Mouse (Mus musculus) forebrain, embryonic 13.5 days (tissue): ENCODE data around the gene Anxa11. TPM values are rescaled to one million over a fixed set of nuclear protein-coding genes. Genes with fewer than 3 reads are reported as not detected.

Source experiments
- ATAC-seq: fragments of 200-750 bp; cut with Nextera tagmentation; 2 replicates; pipeline ENCODE4 v1.8.0; 2017
- H3K27ac ChIP-seq: fragments of 300-500 bp; sonication (generic); 2 replicates; pipeline ENCODE4 v1.5.1; 2015; ENCODE audit warnings: inconsistent platforms, mild to moderate bottlenecking, moderate library complexity
- H3K27me3 ChIP-seq: fragments of 300-500 bp; sonication (generic); 2 replicates; pipeline ENCODE4 v1.6.1; 2015; ENCODE audit warnings: mild to moderate bottlenecking, inconsistent platforms
- H3K36me3 ChIP-seq: fragments of 300-500 bp; sonication (generic); 2 replicates; pipeline ENCODE4 v1.6.1; 2015; ENCODE audit warnings: mild to moderate bottlenecking, inconsistent platforms; ENCODE audit not compliant: poor library complexity, severe bottlenecking
- H3K4me1 ChIP-seq: fragments of 300-500 bp; sonication (generic); 2 replicates; pipeline ENCODE4 v1.6.1; 2015; ENCODE audit warnings: inconsistent platforms
- H3K4me2 ChIP-seq: fragments of 300-500 bp; sonication (generic); 2 replicates; pipeline ENCODE4 v1.6.1; 2015; ENCODE audit warnings: inconsistent platforms, mild to moderate bottlenecking, moderate library complexity
- H3K4me3 ChIP-seq: fragments of 300-500 bp; sonication (generic); 2 replicates; pipeline ENCODE4 v1.5.1; 2015; ENCODE audit warnings: mild to moderate bottlenecking, inconsistent platforms
- H3K9ac ChIP-seq: fragments of 300-500 bp; sonication (generic); 2 replicates; pipeline ENCODE4 v1.6.1; 2015; ENCODE audit warnings: mild to moderate bottlenecking, inconsistent platforms
- H3K9me3 ChIP-seq: fragments of 300-500 bp; sonication (generic); replicated peaks from 2 replicates; pipeline ENCODE4 v1.6.1; 2016; ENCODE audit warnings: inconsistent platforms
- WGBS: fragments of 180-500 bp; shearing (Covaris S2); methylation state at CpG from one replicate; pipeline ENCODE4 v1.1.7; 2015; 5-methylcytosine and 5-hydroxymethylcytosine counted together
- polyA plus RNA-seq: library from polyadenylated mRNA; unstranded; fragments of >200 nt; fragmentation: Nextera tagmentation; extraction: Ambion mirVana; gene quantifications from 2 replicates; pipeline ENCODE4 v1.2.1, GENCODE M21; 2015

The Anxa11 gene
- polyA plus RNA-seq, 1 experiment from 2014 or later, result 2.1 TPM

DNA sequence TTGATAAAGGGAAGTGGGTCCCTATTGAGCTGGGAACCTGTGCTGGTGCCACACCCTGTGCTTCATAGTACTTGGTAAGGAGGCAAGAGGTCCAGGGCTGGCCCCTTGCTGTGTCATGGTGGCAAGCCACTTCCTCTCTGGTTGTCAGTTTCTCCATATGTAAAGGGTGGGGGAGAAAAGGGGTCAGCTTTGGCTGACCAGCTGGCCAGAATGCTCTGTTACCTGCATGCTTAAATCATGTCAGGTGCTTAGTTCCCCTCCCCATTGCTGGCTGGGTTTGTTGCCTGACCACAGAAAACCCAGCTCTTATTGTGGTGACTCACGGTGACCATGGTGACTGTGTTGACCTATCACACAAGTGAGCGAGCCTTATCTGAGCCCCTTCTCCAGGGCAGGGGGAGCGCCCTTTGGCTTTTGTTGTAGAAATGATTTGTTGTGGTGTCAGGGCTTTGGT lies 15.2 kb downstream of the Anxa11 start:
- no peaks in the 10 kb centered on the region for H3K4me1 ChIP-seq
- no peak for ATAC-seq
- H3K4me3 ChIP-seq, result no peak overlapping the region
- H3K9me3 ChIP-seq, result no peaks in the 10 kb centered on the region
- no peak overlapping the region for H3K4me2 ChIP-seq
- 75% methylated on average over 3 of the region's 3 CpGs for WGBS
- H3K36me3 ChIP-seq, result no peaks in the 10 kb centered on the region
- H3K27me3 ChIP-seq, result no peaks in the 10 kb centered on the region
- H3K27ac ChIP-seq, result no peak overlapping the region
- no peak overlapping the region for H3K9ac ChIP-seq

- no peaks in the 10 kb centered on the region for H3K27me3 ChIP-seq
- ATAC-seq, result no peak
- 88% methylated on average over 8 of the region's 8 CpGs for WGBS
- no peak overlapping the region for H3K27ac ChIP-seq
- no peak overlapping the region for H3K4me2 ChIP-seq
- no peak overlapping the region for H3K9ac ChIP-seq
- no peaks in the 10 kb centered on the region for H3K4me1 ChIP-seq
- no peak overlapping the region for H3K4me3 ChIP-seq
- no peaks in the 10 kb centered on the region for H3K36me3 ChIP-seq
- no peaks in the 10 kb centered on the region for H3K9me3 ChIP-seq
Observed at GRCm38 (mm10) chr14:25857940-25858339, 16.0 kb downstream of the Anxa11 start.

DNA sequence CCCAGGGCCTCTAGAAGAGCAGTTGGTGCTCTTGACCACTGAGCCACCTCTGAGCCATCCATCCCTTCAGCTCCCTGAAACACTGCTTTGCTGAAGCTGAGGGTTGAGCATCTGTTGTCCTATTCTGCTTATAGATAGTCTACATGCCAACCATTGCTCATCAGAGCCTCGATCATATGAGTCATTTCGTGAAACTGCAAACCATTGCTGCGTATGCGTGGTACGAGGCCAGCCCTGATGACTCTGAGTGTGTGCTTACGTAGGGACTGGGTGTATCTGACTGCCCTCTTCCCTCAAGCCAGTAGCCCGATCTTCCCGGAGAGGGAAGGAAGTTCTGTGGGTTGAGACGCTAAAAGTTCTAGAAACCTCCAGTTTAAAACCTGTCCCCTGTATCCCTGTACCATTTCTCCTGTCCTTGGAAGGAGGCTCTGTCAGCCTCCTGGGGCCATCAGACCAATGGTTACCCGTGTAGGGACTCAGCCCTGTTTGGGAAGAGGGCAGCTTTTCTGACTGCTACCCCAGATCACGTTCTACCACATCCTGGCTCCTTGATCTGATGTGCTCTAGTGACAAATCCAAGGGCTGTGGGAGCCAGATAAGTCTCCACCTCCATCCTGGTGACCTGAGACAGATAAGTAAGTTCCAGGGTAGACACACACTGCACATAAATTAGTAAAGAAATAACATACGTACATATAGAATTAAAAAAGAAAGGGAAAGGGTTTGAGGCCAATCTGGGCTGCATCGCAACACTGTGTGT lies 20.0 kb downstream of the Anxa11 start:
- 90% methylated on average over 13 of the region's 13 CpGs for WGBS
- H3K27me3 ChIP-seq, result no peaks in the 10 kb centered on the region
- no peaks in the 10 kb centered on the region for H3K36me3 ChIP-seq
- no peak overlapping the region for H3K4me2 ChIP-seq
- H3K27ac ChIP-seq, result no peak overlapping the region
- H3K9me3 ChIP-seq, result no peaks in the 10 kb centered on the region
- no peak overlapping the region for H3K4me3 ChIP-seq
- H3K4me1 ChIP-seq, result no peaks in the 10 kb centered on the region
- ATAC-seq, result no peak
- H3K9ac ChIP-seq, result no peak overlapping the region

- H3K9ac ChIP-seq, result no peak overlapping the region
Observed at GRCm38 (mm10) chr14:25863721-25864120, 21.8 kb downstream of the Anxa11 start.

GRCm38 (mm10) chr14:25865251-25865650 lies 23.3 kb downstream of the Anxa11 start:
- H3K4me3 ChIP-seq, result no peak overlapping the region
- no peak overlapping the region for H3K9ac ChIP-seq
- ATAC-seq, result no peak
- H3K36me3 ChIP-seq, result no peaks in the 10 kb centered on the region
- no peaks in the 10 kb centered on the region for H3K27me3 ChIP-seq
- H3K4me2 ChIP-seq, result no peak overlapping the region
- no peaks in the 10 kb centered on the region for H3K4me1 ChIP-seq
- H3K27ac ChIP-seq, result no peak overlapping the region
- WGBS, result 91% methylated on average over 5 of the region's 5 CpGs
- no peaks in the 10 kb centered on the region for H3K9me3 ChIP-seq

More at GRCm38 (mm10) chr14:25863721-25864120, 21.8 kb downstream of the Anxa11 start:
- Histone ChIP-seq H3K27ac (no peak overlapping the region), H3K4me2 (no peak overlapping the region), H3K9me3 (no peaks in the 10 kb centered on the region), H3K27me3 (no peaks in the 10 kb centered on the region), H3K36me3 (no peaks in the 10 kb centered on the region), H3K4me1 (no peaks in the 10 kb centered on the region), H3K4me3 (no peak overlapping the region)
- no peak for ATAC-seq
- 93% methylated on average over 2 of the region's 2 CpGs for WGBS

DNA sequence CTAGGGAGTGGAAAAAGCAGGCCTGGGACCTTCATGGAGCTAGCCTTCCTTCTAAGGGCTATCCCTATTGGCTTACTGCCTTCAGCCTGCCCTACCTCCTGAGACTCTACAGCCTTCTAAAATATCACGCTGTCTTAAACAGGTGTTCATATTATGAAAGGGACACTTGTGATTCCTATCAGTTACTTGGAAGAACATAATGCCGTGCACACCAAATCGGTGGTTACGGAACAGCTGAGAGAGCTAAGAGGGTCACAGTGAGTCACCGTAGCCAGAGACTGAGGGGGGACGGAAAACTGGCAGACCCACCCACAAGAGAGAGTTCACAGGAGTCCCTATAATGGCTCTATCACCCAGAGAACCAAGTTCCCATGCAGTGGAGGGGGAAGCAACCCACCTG lies 24.4 kb downstream of the Anxa11 start:
- H3K4me2 ChIP-seq, result no peak overlapping the region
- no peaks in the 10 kb centered on the region for H3K27me3 ChIP-seq
- 90% methylated on average over 6 of the region's 6 CpGs for WGBS
- no peak overlapping the region for H3K4me3 ChIP-seq
- ATAC-seq, result no peak
- H3K27ac ChIP-seq, result no peak overlapping the region
- H3K9ac ChIP-seq, result no peak overlapping the region; the same call in 1 of the 2 replicates
- no peaks in the 10 kb centered on the region for H3K36me3 ChIP-seq
- no peaks in the 10 kb centered on the region for H3K9me3 ChIP-seq
- no peaks in the 10 kb centered on the region for H3K4me1 ChIP-seq

DNA sequence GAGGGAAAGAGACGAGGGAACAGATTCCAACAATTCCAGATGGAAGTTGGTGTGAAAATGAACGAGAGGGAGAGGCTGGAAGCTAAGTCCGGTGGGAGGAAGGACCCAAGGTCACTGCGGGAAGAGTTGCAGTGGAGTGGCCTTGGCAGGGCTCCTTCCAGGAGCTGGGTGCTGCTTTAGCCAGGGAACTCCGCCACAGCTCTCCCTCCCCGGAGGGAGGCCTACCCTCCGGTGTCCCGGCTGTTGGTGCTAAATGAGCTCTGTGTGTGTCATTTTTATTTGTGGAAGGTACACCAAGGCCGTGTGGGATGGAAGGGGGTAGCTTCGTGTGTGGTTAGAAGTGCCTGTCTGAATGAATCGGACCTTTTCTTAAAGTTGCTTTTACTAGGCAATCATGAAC lies 24.9 kb downstream of the Anxa11 start:
- no peak overlapping the region for H3K4me2 ChIP-seq
- no peaks in the 10 kb centered on the region for H3K9me3 ChIP-seq
- H3K4me1 ChIP-seq, result no peaks in the 10 kb centered on the region
- no peak overlapping the region; the same call in 1 of the 2 replicates for H3K9ac ChIP-seq
- no peak for ATAC-seq
- H3K36me3 ChIP-seq, result no peaks in the 10 kb centered on the region
- WGBS, result 89% methylated on average over 11 of the region's 11 CpGs
- H3K4me3 ChIP-seq, result no peak overlapping the region
- no peaks in the 10 kb centered on the region for H3K27me3 ChIP-seq
- H3K27ac ChIP-seq, result no peak overlapping the region

GRCm38 (mm10) chr14:25867834-25868233 lies 25.9 kb downstream of the Anxa11 start:
- Histone ChIP-seq H3K36me3 (no peaks in the 10 kb centered on the region), H3K27ac (no peak overlapping the region), H3K4me2 (no peak overlapping the region), H3K4me1 (peaks cover 8% of the 10 kb centered on the region; the same call in 1 of the 2 replicates), H3K4me3 (no peak overlapping the region), H3K9me3 (no peaks in the 10 kb centered on the region), H3K9ac (no peak overlapping the region), H3K27me3 (no peaks in the 10 kb centered on the region)
- ATAC-seq, result no peak
- 64% methylated on average over 6 of the region's 6 CpGs for WGBS

- Histone ChIP-seq H3K27me3 (no peaks in the 10 kb centered on the region), H3K27ac (no peak overlapping the region), H3K4me3 (no peak overlapping the region), H3K4me1 (peaks cover 8% of the 10 kb centered on the region; the same call in 1 of the 2 replicates), H3K36me3 (no peaks in the 10 kb centered on the region), H3K9ac (no peak overlapping the region), H3K4me2 (no peak overlapping the region), H3K9me3 (no peaks in the 10 kb centered on the region)
- no peak for ATAC-seq
- WGBS, result 73% methylated on average over 4 of the region's 4 CpGs
Observed at GRCm38 (mm10) chr14:25868706-25869105, 26.8 kb downstream of the Anxa11 start.

DNA sequence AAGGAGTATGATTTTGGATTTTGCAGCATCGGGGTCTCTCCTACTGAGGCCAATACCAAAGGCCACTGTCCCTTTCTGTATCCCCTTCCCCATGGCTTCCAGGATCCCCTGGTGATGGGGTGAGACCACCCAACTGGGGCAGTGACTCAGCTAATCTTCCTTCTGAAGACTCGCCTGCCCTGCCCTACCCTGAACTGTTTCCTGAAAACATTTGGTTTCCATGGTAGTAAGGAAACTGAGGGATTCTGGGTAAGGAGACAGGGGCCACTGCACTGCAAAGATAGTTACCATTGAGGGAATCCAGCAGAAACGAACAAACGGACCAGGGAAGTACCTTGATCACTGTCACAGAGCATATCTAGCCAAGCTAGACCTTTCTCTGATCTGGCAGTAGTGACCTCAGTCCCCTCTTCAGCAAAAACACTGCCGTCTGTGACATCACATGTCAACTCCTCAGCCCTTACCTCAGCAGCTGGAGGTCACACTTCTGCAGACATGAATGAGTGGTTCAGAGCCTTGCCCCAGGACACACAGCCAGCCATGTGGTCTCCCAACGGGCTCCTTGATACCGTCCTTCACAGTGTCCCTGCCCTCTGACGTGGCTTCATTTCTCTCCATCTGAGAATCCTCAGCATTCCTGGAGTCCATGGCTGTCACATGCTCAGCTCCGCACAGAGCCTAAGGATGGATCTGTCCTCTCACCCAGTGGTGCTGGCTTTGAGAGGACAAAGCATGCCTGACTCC lies 27.4 kb downstream of the Anxa11 start:
- 64% methylated on average over 9 of the region's 9 CpGs for WGBS
- Histone ChIP-seq H3K36me3 (no peaks in the 10 kb centered on the region), H3K9me3 (no peaks in the 10 kb centered on the region), H3K4me3 (no peak overlapping the region), H3K9ac (no peak overlapping the region), H3K27me3 (no peaks in the 10 kb centered on the region), H3K4me1 (peaks cover 8% of the 10 kb centered on the region; the same call in 1 of the 2 replicates), H3K27ac (no peak overlapping the region), H3K4me2 (no peak overlapping the region)
- ATAC-seq, result no peak

DNA sequence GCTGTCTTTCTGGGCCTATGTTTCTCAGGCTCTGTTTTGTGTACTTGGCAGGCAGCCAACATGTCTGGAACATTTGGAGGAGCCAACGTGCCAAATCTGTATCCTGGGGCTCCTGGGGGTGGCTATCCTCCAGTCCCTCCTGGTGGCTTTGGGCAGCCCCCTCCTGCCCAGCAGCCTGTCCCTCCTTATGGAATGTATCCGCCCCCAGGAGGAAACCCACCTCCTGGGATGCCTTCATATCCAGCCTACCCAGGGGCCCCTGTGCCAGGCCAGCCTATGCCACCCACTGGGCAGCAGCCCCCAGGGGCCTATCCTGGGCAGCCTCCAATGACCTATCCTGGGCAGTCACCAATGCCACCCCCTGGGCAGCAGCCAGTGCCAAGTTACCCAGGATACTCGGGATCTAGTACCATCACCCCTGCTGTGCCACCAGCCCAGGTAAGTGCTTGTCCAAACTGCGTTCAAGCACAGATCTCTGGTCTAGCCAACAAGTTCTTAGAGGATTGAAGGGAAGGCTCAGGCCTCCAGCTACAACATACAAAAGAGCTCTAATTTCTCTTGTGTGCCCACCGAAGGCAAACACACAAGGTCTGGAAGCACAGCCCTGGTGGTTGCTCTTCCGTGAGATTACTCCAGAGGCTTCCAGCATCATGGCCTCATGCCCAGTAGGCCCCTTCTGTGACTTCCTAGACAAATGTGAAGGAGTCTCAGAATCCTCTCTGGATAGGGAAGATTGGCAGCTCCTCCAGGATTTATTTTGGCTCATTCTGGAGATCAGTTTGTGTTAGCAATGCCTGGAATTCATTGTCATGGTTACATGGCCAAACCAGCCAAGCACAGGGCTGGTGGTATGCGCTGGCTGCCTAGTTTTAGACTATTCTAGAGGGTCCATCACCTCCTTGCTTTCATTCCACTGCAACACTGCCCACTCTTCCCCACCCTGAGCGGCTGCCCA lies 30.8 kb downstream of the Anxa11 start:
- no peak overlapping the region for H3K9ac ChIP-seq
- no peaks in the 10 kb centered on the region for H3K36me3 ChIP-seq
- H3K4me2 ChIP-seq, result no peak overlapping the region
- H3K27me3 ChIP-seq, result no peaks in the 10 kb centered on the region
- H3K9me3 ChIP-seq, result no peaks in the 10 kb centered on the region
- peaks cover 8% of the 10 kb centered on the region; the same call in 1 of the 2 replicates for H3K4me1 ChIP-seq
- WGBS, result 78% methylated on average over 8 of the region's 8 CpGs
- no peak for ATAC-seq
- H3K4me3 ChIP-seq, result no peak overlapping the region
- H3K27ac ChIP-seq, result peak overlapping the region; percentile 7; the same call in 1 of the 2 replicates
